Mouse (Mus musculus) right cerebral cortex, postnatal 4 days (tissue): ENCODE data around the gene Ppp6r2.

ENCODE experiments used
- DNase-seq: peaks from one replicate; pipeline ENCODE4 v3.0.0-alpha.2; 2022

The Ppp6r2 gene

DNA sequence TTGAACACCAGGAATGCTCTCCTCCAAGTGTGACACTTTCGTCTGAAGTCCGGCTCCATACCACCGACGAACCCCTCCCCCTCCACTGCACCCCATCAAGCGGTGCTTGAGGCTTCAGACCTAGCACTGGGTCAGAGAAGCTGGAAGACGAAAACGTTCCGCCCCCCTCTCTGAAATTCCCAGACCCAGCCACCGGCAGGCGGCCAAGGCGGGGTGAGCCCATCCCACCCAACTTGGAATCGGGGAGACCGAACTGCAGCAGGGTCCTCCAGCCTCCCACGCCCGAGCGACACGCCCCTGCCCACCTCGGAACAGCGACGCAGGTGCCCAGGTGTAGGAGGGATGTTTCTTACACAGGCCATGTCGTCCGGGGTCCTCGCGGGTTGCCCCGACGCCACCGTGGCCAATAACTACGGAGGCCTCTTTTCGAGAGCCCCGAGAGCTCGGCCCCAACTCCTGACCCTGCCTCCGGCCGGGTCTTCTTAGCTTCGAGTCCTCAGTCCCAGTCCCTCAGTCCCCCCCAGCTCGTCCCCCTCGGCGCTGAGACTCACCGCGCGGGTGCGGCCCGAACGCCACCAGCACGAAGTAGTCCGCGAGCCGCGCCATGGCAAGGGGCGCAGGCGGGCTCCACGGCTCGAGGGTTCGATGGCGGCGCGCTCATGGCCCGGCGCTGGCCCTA is 103.3 kb downstream of the Ppp6r2 start:
- peak; percentile 52 for DNase-seq

DNA sequence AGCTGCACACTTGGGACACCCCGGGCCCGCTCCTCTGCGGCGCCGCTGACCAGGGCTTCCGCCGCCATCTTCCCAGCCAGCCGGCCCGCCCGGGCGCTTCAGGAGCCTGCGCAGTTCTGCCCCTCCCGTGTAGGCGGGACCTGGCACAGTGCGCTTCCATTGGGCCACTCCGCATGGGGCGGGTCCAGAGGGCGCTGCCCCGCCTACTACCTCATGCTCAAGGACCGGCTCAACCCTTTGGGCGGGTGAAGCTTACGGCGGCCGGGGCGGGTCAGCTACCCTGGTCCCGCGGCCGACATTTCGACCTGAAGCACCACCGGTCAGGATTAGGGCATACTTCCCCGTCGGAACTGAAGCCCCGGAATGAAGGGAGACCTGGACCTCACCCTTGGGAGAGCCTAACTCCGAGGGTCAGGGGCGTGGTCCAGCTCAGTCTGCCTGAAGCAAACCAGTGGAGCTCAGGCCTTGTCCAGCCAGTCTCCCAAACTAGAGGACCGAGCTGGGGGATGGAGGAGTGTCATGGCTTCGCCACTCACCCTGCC is 103.9 kb downstream of the Ppp6r2 start, which contains the start of gene Sbf1:
Gene Sbf1 (minus strand): TSS at position 122 of the 542 bp plus-strand sequence.
- peak; percentile 95 for DNase-seq

DNA sequence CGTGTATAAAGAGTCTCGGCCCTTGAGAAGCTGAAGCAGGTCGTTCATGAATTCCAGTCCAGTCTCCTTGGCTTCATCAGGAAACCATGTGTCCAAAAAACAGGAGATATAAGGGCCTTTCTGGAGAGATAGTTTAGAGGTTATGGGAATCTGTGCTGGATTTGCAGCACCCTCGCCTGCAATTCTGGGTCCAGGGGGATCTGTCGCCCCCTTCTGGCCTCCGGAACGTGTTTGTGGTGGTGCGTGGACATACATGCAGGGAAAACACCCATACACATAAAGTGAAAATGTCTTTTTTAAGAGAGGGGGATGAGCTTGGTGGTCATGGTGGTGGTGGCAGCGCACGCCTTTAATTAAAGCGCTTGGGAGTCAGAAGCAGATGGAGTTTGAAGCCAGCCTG is 104.8 kb downstream of the Ppp6r2 start:
- DNase-seq, result no peak

DNA sequence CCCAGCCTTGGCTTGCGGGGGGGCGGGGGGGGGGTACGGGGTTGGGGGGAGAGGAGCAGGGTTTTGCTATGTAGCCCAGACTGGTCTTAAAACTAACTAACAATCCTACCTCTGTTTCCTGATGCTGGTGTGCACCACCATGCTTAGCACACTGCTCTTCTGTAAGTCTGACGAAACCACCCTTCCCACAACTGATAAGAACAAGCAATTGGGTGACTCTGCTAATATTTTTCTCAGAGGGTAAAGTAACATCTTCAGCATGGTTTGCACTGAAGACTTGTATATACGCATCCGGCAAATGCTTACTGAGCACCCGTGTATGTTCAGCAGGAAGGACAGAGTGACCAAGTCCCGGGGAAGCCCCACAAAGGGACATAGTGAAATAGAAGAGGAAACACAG is 109.9 kb downstream of the Ppp6r2 start:
- no peak for DNase-seq

DNA sequence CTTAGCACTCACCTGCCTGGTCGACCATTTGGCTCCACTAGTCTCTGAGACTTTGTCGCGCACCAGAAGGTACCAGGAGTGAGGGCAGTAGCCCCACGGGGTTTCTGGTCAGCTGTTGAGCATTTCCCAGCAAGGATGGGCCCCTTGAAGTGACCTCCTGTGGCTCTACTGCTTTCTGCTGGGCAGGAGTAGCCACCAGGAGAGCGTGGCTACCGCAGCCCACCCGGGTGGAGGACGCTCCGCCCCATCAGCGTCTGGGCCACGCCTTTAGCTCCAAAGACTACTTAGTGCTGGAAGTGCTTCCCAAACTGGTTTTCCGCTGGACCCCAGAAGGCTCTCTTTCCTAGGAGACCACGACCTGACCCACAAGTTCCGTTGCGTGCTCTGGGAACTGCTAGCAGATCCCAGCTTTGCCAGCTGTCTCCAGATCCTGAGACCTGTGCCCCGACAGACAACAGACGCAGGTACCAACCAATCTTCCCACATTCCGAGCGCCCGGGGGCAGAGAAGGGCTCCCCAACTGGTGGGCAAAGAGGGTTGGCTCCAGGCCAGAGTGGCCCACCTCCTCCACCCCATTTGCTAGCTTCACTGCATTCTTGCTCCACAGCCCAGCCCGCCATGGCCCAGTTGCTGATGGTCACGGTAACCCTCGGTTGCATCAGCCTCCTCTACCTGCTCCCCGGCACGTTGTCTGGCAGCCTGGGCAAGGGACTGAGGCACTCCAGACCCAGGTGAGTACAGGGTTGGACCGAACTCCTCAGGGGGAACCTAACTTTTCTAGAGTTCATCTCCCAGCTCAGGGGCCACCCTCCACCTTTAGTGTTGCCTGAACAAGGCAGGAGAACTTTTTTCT is 111.5 kb downstream of the Ppp6r2 start, which contains the start of gene Adm2:
Gene Adm2 (plus strand): TSS at position 51 of the 853 bp plus-strand sequence.
- DNase-seq, result no peak

DNA sequence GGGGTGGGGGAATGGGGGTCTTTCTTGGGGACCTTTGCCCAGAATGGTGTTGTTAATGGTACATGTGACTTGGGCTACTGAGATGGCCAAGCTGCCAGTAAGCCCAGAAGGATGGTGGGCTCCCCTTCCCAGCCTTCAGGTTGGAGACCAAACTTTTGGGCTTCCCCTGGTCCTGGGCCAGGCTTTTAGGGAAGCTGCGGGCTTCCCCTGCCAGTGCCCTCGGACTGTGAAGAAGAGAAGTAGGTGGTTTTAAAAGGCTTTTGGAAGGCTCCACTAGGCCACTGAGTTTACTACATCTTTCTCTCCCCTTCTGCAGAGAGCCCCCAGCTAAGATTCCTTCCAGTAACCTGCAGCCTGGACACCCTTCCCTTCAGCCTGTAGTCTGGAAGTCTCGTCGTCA is 112.3 kb downstream of the Ppp6r2 start:
- no peak for DNase-seq

DNA sequence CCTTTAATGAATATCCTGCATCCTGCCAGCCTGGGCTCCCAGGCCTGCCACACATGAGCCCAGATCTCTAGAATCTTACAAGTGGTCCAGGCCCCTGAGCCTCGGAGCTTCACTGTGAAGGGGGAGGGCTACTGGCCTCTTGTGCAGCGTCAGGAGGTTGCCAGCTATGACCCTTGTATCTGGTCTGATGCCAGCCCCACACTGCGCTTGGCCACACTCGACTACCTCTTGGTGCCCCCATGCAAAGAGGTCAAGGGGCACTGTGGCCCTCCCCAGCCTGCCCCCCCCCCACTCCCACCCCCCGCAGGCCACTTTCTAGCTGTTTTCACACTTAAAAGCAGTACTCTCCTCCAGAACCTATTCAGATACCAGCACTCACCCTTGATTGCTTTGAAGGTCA is 115.1 kb downstream of the Ppp6r2 start:
- DNase-seq, result no peak

DNA sequence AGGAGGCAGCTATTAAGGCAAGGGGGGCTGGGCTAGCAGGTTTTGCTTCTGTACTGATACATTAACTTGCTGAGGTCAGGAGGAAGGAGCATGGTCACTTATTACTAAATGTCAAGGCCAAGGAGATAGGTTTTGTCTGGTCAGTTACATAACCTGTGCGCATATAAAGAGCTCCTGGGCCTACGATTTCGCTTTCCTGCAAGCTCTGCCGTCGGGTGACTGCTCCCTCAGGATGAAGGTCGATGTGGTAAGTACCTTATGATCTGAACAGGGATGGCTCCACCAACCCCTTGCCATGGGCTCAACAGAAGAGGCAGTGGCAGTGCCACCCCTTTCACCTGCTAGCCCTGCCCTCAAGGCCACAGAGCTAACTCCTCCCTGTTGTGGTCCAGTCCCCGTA is 122.9 kb downstream of the Ppp6r2 start, which contains the start of gene Miox:
Gene Miox (plus strand): TSS at position 128 of the 400 bp plus-strand sequence.
- DNase-seq, result no peak

DNA sequence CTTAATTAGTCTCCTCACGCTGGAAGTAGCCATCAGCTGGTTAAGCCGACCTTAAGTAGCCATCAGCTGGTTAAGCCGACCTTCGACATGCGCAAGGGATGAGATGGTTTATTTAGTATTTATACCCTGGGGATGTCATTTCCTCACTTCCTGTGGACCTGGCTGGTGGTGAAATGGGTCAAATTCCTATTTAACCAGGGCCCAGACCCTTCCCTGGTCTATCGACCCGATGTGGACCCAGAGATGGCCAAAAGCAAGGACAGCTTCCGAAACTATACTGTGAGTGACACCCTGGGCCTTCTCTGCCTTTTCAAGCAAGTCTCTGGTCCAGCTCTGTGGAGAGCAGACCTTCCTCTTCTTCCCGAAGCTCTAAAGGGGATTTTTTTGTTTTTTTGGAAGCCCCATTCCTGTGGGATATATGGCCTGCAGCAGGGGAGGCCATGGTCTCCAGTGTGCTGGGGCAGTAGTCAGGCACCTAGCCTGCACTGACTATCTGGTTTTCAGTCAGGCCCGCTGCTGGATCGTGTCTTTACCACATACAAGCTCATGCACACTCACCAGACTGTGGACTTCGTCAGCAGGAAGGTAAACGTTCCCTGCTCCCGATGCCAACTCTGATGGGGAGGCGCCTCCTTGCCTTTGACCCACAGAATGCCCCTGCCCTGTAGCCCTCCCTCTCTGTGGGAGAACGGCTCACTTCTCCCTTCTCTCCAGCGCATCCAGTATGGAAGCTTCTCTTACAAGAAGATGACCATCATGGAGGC is 123.6 kb downstream of the Ppp6r2 start:
- no peak for DNase-seq

DNA sequence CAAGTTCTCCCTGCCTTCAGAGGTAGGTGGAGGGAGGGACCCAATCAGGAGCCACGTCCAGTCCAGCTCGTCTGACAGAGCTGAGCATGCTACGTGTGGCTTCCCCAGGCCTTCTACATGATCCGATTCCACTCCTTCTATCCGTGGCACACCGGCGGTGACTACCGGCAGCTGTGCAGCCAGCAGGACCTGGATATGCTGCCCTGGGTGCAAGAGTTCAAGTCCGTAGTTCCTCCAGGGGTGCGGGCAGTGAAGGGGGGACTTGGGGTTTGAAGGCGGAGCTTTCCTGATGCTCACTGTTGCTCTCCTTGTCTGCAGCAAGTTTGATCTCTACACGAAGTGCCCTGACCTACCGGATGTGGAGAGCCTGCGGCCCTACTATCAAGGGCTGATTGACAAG is 125.1 kb downstream of the Ppp6r2 start:
- no peak for DNase-seq
